Mouse (Mus musculus) liver, embryonic 11.5 days (tissue): ENCODE data around the gene 1110025L11Rik. TPM values are rescaled to one million over a fixed set of nuclear protein-coding genes. Genes with fewer than 3 reads are reported as not detected.
"Not testable (repeated sequence)": the region's sequence is repeated elsewhere in the genome, so short reads cannot be mapped to it uniquely, and the experiment has no call there.

Experiments used
- ATAC-seq: fragments of 200-750 bp; cut with Nextera tagmentation; replicated peaks from 2 replicates; pipeline ENCODE4 v1.8.0; 2017; ENCODE audit warnings: moderate number of reproducible peaks, mild to moderate bottlenecking, moderate TSS enrichment, moderate library complexity; ENCODE audit not compliant: low FRiP score
- DNase-seq: peaks from one replicate; pipeline ENCODE4 v3.0.0-alpha.2; 2017; ENCODE audit warnings: low spot score
- H3K27ac ChIP-seq: fragments of 300-500 bp; sonication (generic); 2 replicates; pipeline ENCODE4 v1.5.1; 2014; ENCODE audit warnings: mild to moderate bottlenecking, low read depth, low read length, control low read depth
- H3K27me3 ChIP-seq: fragments of 300-500 bp; sonication (generic); replicated peaks from 2 replicates; pipeline ENCODE4 v1.6.1; 2014; ENCODE audit warnings: low read length, mixed read lengths; ENCODE audit not compliant: control insufficient read depth, insufficient read depth
- H3K36me3 ChIP-seq: fragments of 300-500 bp; sonication (generic); 2 replicates; pipeline ENCODE4 v1.6.1; 2014; ENCODE audit warnings: mild to moderate bottlenecking, low read length, moderate library complexity, mixed read lengths; ENCODE audit not compliant: control insufficient read depth, insufficient read depth
- H3K4me1 ChIP-seq: fragments of 300-500 bp; sonication (generic); replicated peaks from 2 replicates; pipeline ENCODE4 v1.6.1; 2014; ENCODE audit warnings: low read length, mixed read lengths; ENCODE audit not compliant: control insufficient read depth, insufficient read depth
- H3K4me2 ChIP-seq: fragments of 300-500 bp; sonication (generic); 2 replicates; pipeline ENCODE4 v1.6.1; 2014; ENCODE audit warnings: mild to moderate bottlenecking, control low read depth, moderate library complexity
- H3K4me3 ChIP-seq: fragments of 300-500 bp; sonication (generic); 2 replicates; pipeline ENCODE4 v1.5.1; 2014; ENCODE audit warnings: low read depth, low read length, control low read depth
- H3K9ac ChIP-seq: fragments of 300-500 bp; sonication (generic); 2 replicates; pipeline ENCODE4 v1.6.1; 2014; ENCODE audit warnings: low read depth, low read length, control low read depth
- H3K9me3 ChIP-seq: fragments of 300-500 bp; sonication (generic); 2 replicates; pipeline ENCODE4 v1.6.1; 2016; ENCODE audit warnings: low read length, inconsistent platforms, mixed read lengths; ENCODE audit not compliant: control insufficient read depth
- WGBS: fragments of 180-500 bp; shearing (Covaris S2); extraction: QIAGEN DNeasy Blood & Tissue Kit; methylation state at CpG from one replicate; pipeline ENCODE4 v1.1.7; 2014; 5-methylcytosine and 5-hydroxymethylcytosine counted together
- polyA plus RNA-seq: library from polyadenylated mRNA; unstranded; fragments of >200 nt; fragmentation: Nextera tagmentation; extraction: Ambion mirVana; gene quantifications from 2 replicates; pipeline ENCODE4 v1.2.1, GENCODE M21; 2014

1110025L11Rik gene
- not detected in 2 replicates for polyA plus RNA-seq

- ATAC-seq, H3K27ac ChIP-seq, H3K9me3 ChIP-seq, DNase-seq, H3K4me2 ChIP-seq, H3K4me1 ChIP-seq, H3K4me3 ChIP-seq, H3K36me3 ChIP-seq, H3K9ac ChIP-seq, H3K27me3 ChIP-seq: not testable (repeated sequence)
- no CpG with 5 or more reads among the region's 2 CpGs for whole genome bisulfite sequencing
Measured at GRCm38 (mm10) chr16:89063902-89064301, at the start of gene 1110025L11Rik. Gene 1110025L11Rik, minus strand, starts transcription at chr16:89064002.

GRCm38 (mm10) chr16:89071041-89071440, 7.2 kb upstream of the 1110025L11Rik start:
- not testable (repeated sequence) for H3K36me3 ChIP-seq, H3K9ac ChIP-seq, H3K27ac ChIP-seq, H3K4me1 ChIP-seq, DNase-seq, H3K4me2 ChIP-seq, H3K9me3 ChIP-seq, H3K27me3 ChIP-seq, ATAC-seq, H3K4me3 ChIP-seq
- WGBS: 56% methylated on average over 2 of the region's 2 CpGs

GRCm38 (mm10) chr16:89047783-89048182, 16.0 kb downstream of the 1110025L11Rik start, which contains the start of gene Krtap6-5:
Gene Krtap6-5, minus strand, starts transcription at chr16:89047883.
- Histone ChIP-seq H3K4me1 (no peaks in the 10 kb centered on the region), H3K9me3 (no peaks in the 10 kb centered on the region), H3K27me3 (no peaks in the 10 kb centered on the region), H3K4me2 (no peak within 1 kb of the TSS), H3K36me3 (no peaks in the 10 kb centered on the region), H3K27ac (no peak within 1 kb of the TSS), H3K4me3 (no peak within 1 kb of the TSS), H3K9ac (no peak within 1 kb of the TSS)
- DNase-seq (no peak), ATAC-seq (no peak)
- WGBS: 77% methylated on average over 3 of the region's 3 CpGs

- DNase-seq, H3K9ac ChIP-seq, H3K4me3 ChIP-seq, H3K4me2 ChIP-seq, H3K27ac ChIP-seq, H3K4me1 ChIP-seq, ATAC-seq, H3K36me3 ChIP-seq, H3K9me3 ChIP-seq, H3K27me3 ChIP-seq: not testable (repeated sequence)
- 76% methylated on average over 2 of the region's 4 CpGs for WGBS
Measured at GRCm38 (mm10) chr16:89041372-89041771, 22.4 kb downstream of the 1110025L11Rik start, which contains the start of gene Gm10228. Gene Gm10228, minus strand, starts transcription at chr16:89041472.

GRCm38 (mm10) chr16:89031399-89031798, 32.4 kb downstream of the 1110025L11Rik start, which contains the start of gene Krtap6-1:
Gene Krtap6-1, plus strand, starts transcription at chr16:89031699.
- H3K4me1 ChIP-seq, H3K27ac ChIP-seq, H3K4me2 ChIP-seq, H3K27me3 ChIP-seq, ATAC-seq, H3K36me3 ChIP-seq, H3K4me3 ChIP-seq, H3K9me3 ChIP-seq, H3K9ac ChIP-seq, DNase-seq: not testable (repeated sequence)
- 84% methylated on average over 3 of the region's 3 CpGs for WGBS

GRCm38 (mm10) chr16:89014984-89015383, 48.8 kb downstream of the 1110025L11Rik start, which contains the start of gene Gm10229:
Gene Gm10229, plus strand, starts transcription at chr16:89015284.
- WGBS: 81% methylated on average over 1 of the region's 3 CpGs
- ATAC-seq: not testable (repeated sequence)

GRCm38 (mm10) chr16:89013973-89014372, 49.8 kb downstream of the 1110025L11Rik start:
- H3K27ac ChIP-seq: no peak overlapping the region
- H3K27me3 ChIP-seq: no peaks in the 10 kb centered on the region
- no peaks in the 10 kb centered on the region for H3K4me1 ChIP-seq
- H3K36me3 ChIP-seq: no peaks in the 10 kb centered on the region
- H3K9ac ChIP-seq: no peak overlapping the region
- H3K4me3 ChIP-seq: no peak overlapping the region
- ATAC-seq (no peak), DNase-seq (no peak)
- H3K9me3 ChIP-seq: peaks cover 3% of the 10 kb centered on the region; the same call in 1 of the 2 replicates
- 93% methylated on average over 3 of the region's 3 CpGs for WGBS
- H3K4me2 ChIP-seq: no peak overlapping the region

More at GRCm38 (mm10) chr16:89014984-89015383, 48.8 kb downstream of the 1110025L11Rik start, which contains the start of gene Gm10229:
- H3K27ac ChIP-seq, DNase-seq, H3K4me2 ChIP-seq, H3K9me3 ChIP-seq, H3K36me3 ChIP-seq, H3K9ac ChIP-seq, H3K27me3 ChIP-seq, H3K4me3 ChIP-seq, H3K4me1 ChIP-seq: not testable (repeated sequence)

Other genes starting within 250 kb of the 1110025L11Rik start
- gene Krtap15, start 243.8 kb downstream of the 1110025L11Rik start, polyA plus RNA-seq: 0.22 TPM in 1 of 2 replicates, not detected in the other
- gene Krtap14, start 237.9 kb downstream of the 1110025L11Rik start, polyA plus RNA-seq: not detected in 2 replicates
- not detected in 2 replicates for gene Krtap19-1, start 194.6 kb downstream of the 1110025L11Rik start, polyA plus RNA-seq
- not detected in 2 replicates for gene Krtap19-2, start 189.7 kb downstream of the 1110025L11Rik start, polyA plus RNA-seq
- gene Krtap19-3, start 186.0 kb downstream of the 1110025L11Rik start, polyA plus RNA-seq: not detected in 2 replicates
- gene Krtap19-4, start 178.9 kb downstream of the 1110025L11Rik start, polyA plus RNA-seq: not detected in 2 replicates
- gene Krtap19-5, start 167.5 kb downstream of the 1110025L11Rik start, polyA plus RNA-seq: not detected in 2 replicates
- gene Krtap19-9b, start 131.7 kb downstream of the 1110025L11Rik start, polyA plus RNA-seq: not detected in 2 replicates
- not detected in 2 replicates for gene Krtap16-3, start 101.1 kb downstream of the 1110025L11Rik start, polyA plus RNA-seq
- not detected in 2 replicates for gene Krtap22-2, start 53.2 kb downstream of the 1110025L11Rik start, polyA plus RNA-seq
- gene Gm10229, start 48.7 kb downstream of the 1110025L11Rik start, polyA plus RNA-seq: not detected in 2 replicates
- gene Krtap6-1, start 32.3 kb downstream of the 1110025L11Rik start, polyA plus RNA-seq: not detected in 2 replicates
- not detected in 2 replicates for gene Gm10228, start 22.5 kb downstream of the 1110025L11Rik start, polyA plus RNA-seq
- gene Krtap6-5, start 16.1 kb downstream of the 1110025L11Rik start, polyA plus RNA-seq: not detected in 2 replicates
- gene Krtap6-3, start 20.0 kb upstream of the 1110025L11Rik start, polyA plus RNA-seq: not detected in 2 replicates
- not detected in 2 replicates for gene Gm6358, start 76.8 kb upstream of the 1110025L11Rik start, polyA plus RNA-seq
- not detected in 2 replicates for gene Gm10061, start 87.1 kb upstream of the 1110025L11Rik start, polyA plus RNA-seq
- gene Gm9789, start 94.0 kb upstream of the 1110025L11Rik start, polyA plus RNA-seq: not detected in 2 replicates
- gene Gm7735, start 105.5 kb upstream of the 1110025L11Rik start, polyA plus RNA-seq: not detected in 2 replicates
- not detected in 2 replicates for gene 1110057P08Rik, start 110.7 kb upstream of the 1110025L11Rik start, polyA plus RNA-seq
- gene Krtap20-2, start 141.9 kb upstream of the 1110025L11Rik start, polyA plus RNA-seq: not detected in 2 replicates